Mouse (Mus musculus): ENCODE data around the gene Gm20708.
A peak's percentile ranks its signal among the peaks of the same experiment; 100 is the strongest.
"Not testable (repeated sequence)": the region's sequence is repeated elsewhere in the genome, so short reads cannot be mapped to it uniquely, and the experiment has no call there.

Gm20708 gene

GRCm38 (mm10) chr11:117813867-117814266 is 4.4 kb downstream of the Gm20708 start:
- DNase-seq (ENCODE audit: low spot score) = no peak

GRCm38 (mm10) chr11:117814704-117815366 is 5.4 kb downstream of the Gm20708 start:
- no peak for DNase-seq (ENCODE audit: low spot score)

- DNase-seq (ENCODE audit: low spot score) = not testable (repeated sequence)
Measured at GRCm38 (mm10) chr11:117815850-117816249, 6.4 kb downstream of the Gm20708 start.

GRCm38 (mm10) chr11:117816389-117816996 is 7.0 kb downstream of the Gm20708 start:
- no peak for DNase-seq (ENCODE audit: low spot score)

GRCm38 (mm10) chr11:117819095-117819494 is 9.6 kb downstream of the Gm20708 start:
- no peak for DNase-seq (ENCODE audit: low spot score)

GRCm38 (mm10) chr11:117820173-117820572 is 10.7 kb downstream of the Gm20708 start:
- DNase-seq (ENCODE audit: low spot score) = no peak

- DNase-seq (ENCODE audit: low spot score) = no peak
Measured at GRCm38 (mm10) chr11:117821868-117822267, 12.4 kb downstream of the Gm20708 start.

GRCm38 (mm10) chr11:117822728-117823241 is 13.3 kb downstream of the Gm20708 start:
- no peak for DNase-seq (ENCODE audit: low spot score)

- DNase-seq (ENCODE audit: low spot score) = no peak
Measured at GRCm38 (mm10) chr11:117823411-117823810, 13.9 kb downstream of the Gm20708 start.

- peak; percentile 50 for DNase-seq (ENCODE audit: low spot score)
Measured at GRCm38 (mm10) chr11:117824060-117824969, 14.8 kb downstream of the Gm20708 start.

- DNase-seq (ENCODE audit: low spot score) = peak; percentile 44
Measured at GRCm38 (mm10) chr11:117825333-117826101, 16.0 kb downstream of the Gm20708 start, which contains the start of the genes Afmid and Tk1. Afmid (plus strand) TSS chr11:117825924. Tk1 (minus strand) TSS chr11:117826092.

- DNase-seq (ENCODE audit: low spot score) = no peak
Measured at GRCm38 (mm10) chr11:117826164-117826563, 16.7 kb downstream of the Gm20708 start.

- no peak for DNase-seq (ENCODE audit: low spot score)
Measured at GRCm38 (mm10) chr11:117826916-117827315, 17.4 kb downstream of the Gm20708 start.

GRCm38 (mm10) chr11:117827386-117827785 is 17.9 kb downstream of the Gm20708 start:
- no peak for DNase-seq (ENCODE audit: low spot score)

GRCm38 (mm10) chr11:117828149-117828887 is 18.9 kb downstream of the Gm20708 start:
- no peak for DNase-seq (ENCODE audit: low spot score)

GRCm38 (mm10) chr11:117828888-117829604 is 19.6 kb downstream of the Gm20708 start:
- no peak for DNase-seq (ENCODE audit: low spot score)

- no peak for DNase-seq (ENCODE audit: low spot score)
Measured at GRCm38 (mm10) chr11:117829671-117830215, 20.3 kb downstream of the Gm20708 start.

GRCm38 (mm10) chr11:117830401-117830800 is 20.9 kb downstream of the Gm20708 start:
- no peak for DNase-seq (ENCODE audit: low spot score)

GRCm38 (mm10) chr11:117832086-117832969 is 22.9 kb downstream of the Gm20708 start:
- DNase-seq (ENCODE audit: low spot score) = no peak
